Mouse (Mus musculus) CH12.LX (cell line): ENCODE measurements at regions not wholly inside any gene's neighbourhood (a gene's known extent, or its start where the extent isn't known, plus 50 kb on each side); places are given as distances from the start of the nearest gene placed in this dataset.

ENCODE experiments used
- DNase-seq: peaks from one replicate; pipeline ENCODE4 v3.0.0-alpha.2; 2013; ENCODE audit errors: extremely low read depth
- H3K27ac ChIP-seq: 2 replicates; pipeline ENCODE4 v1.5.1; 2012; ENCODE audit warnings: low read depth, mild to moderate bottlenecking, control low read depth, moderate library complexity; ENCODE audit not compliant: insufficient read depth
- H3K27me3 ChIP-seq: replicated peaks from 2 replicates; pipeline ENCODE3; 2012; ENCODE audit warnings: inconsistent platforms
- H3K36me3 ChIP-seq, 2 experiments: replicated peaks in 1 of 2; 2 replicates each; pipeline versions ENCODE3 to v1.6.1; 2012; ENCODE audit warnings: inconsistent platforms in 1 of 2, low read length in 1 of 2, mild to moderate bottlenecking in 1 of 2, mixed read lengths in 1 of 2, moderate library complexity in 1 of 2; ENCODE audit not compliant: control insufficient read depth in 1 of 2, insufficient read depth in 1 of 2
- H3K4me1 ChIP-seq, 2 experiments: 2 replicates each; pipeline ENCODE4 v1.6.1; 2012; ENCODE audit warnings: inconsistent platforms in 1 of 2, moderate library complexity in 1 of 2; ENCODE audit not compliant: insufficient read depth in 2 of 2, control insufficient read depth in 1 of 2
- H3K4me2 ChIP-seq: 2 replicates; pipeline ENCODE4 v1.6.1; 2012; ENCODE audit warnings: low read depth, mild to moderate bottlenecking, control low read depth; ENCODE audit not compliant: poor library complexity, insufficient read depth, severe bottlenecking
- H3K4me3 ChIP-seq, 3 experiments: fragments of 150-350 bp in 1 of 3; sonication (generic) in 1 of 3; replicated peaks in 1 of 3; 2 replicates each; pipeline versions ENCODE3 to v1.5.1; 2011 to 2012; ENCODE audit warnings: low read depth in 2 of 3, low read length in 2 of 3, mild to moderate bottlenecking in 2 of 3, moderate library complexity in 2 of 3, control low read depth in 1 of 3, improper control_type of control experiment in 1 of 3, inconsistent platforms in 1 of 3, mixed read lengths in 1 of 3; ENCODE audit not compliant: poor library complexity in 1 of 3
- H3K79me2 ChIP-seq: replicated peaks from 2 replicates; pipeline ENCODE4 v1.6.1; 2012; ENCODE audit warnings: mild to moderate bottlenecking, moderate library complexity; ENCODE audit not compliant: control insufficient read depth, poor library complexity, insufficient read depth, severe bottlenecking; ENCODE audit errors: extremely low read depth
- H3K9ac ChIP-seq: 2 replicates; pipeline ENCODE4 v1.6.1; 2012; ENCODE audit warnings: low read depth, mild to moderate bottlenecking, control low read depth, moderate library complexity; ENCODE audit not compliant: insufficient read depth
- H3K9me3 ChIP-seq: replicated peaks from 2 replicates; pipeline ENCODE3; 2012; ENCODE audit warnings: low read length, inconsistent platforms, mixed read lengths
- BHLHE40 ChIP-seq: IDR thresholded peaks from 2 replicates; pipeline ENCODE4 v1.6.1; 2011; ENCODE audit warnings: mild to moderate bottlenecking, low read depth, low read length, improper control_type of control experiment
- CHD1 ChIP-seq: IDR thresholded peaks from 2 replicates; pipeline ENCODE4 v1.6.1; 2012; ENCODE audit warnings: low read depth, low read length, improper control_type of control experiment, inconsistent platforms
- CHD2 ChIP-seq: IDR thresholded peaks from 2 replicates; pipeline ENCODE4 v1.6.1; 2011; ENCODE audit warnings: low read length, improper control_type of control experiment
- E2F4 ChIP-seq: IDR thresholded peaks from 2 replicates; pipeline ENCODE4 v1.6.1; 2011; ENCODE audit warnings: low read depth, low read length, improper control_type of control experiment; ENCODE audit not compliant: insufficient replicate concordance
- EP300 ChIP-seq: IDR thresholded peaks from 2 replicates; pipeline ENCODE4 v1.6.1; 2011; ENCODE audit warnings: low read length, improper control_type of control experiment
- ETS1 ChIP-seq: conservative IDR thresholded peaks from 2 replicates; pipeline ENCODE4 v1.6.1; 2012; ENCODE audit warnings: low read depth, mild to moderate bottlenecking, inconsistent platforms, low read length, improper control_type of control experiment, moderate library complexity
- GABPA ChIP-seq: IDR thresholded peaks from 2 replicates; pipeline ENCODE4 v1.6.1; 2012; ENCODE audit warnings: low read depth, low read length, improper control_type of control experiment, inconsistent platforms; ENCODE audit not compliant: insufficient replicate concordance
- IRF4 ChIP-seq: IDR thresholded peaks from 2 replicates; pipeline ENCODE4 v1.6.1; 2014; ENCODE audit warnings: low read depth, mild to moderate bottlenecking, inconsistent platforms, low read length, improper control_type of control experiment
- JUN ChIP-seq: IDR thresholded peaks from 2 replicates; pipeline ENCODE4 v1.6.1; 2011; ENCODE audit warnings: low read depth, mild to moderate bottlenecking, low read length, improper control_type of control experiment, moderate library complexity; ENCODE audit not compliant: insufficient read depth
- JUND ChIP-seq: conservative IDR thresholded peaks from 2 replicates; pipeline ENCODE4 v1.6.1; 2011; ENCODE audit warnings: low read depth, low read length, improper control_type of control experiment
- KAT2A ChIP-seq: IDR thresholded peaks from 2 replicates; pipeline ENCODE4 v1.6.1; 2012; ENCODE audit warnings: low read length, improper control_type of control experiment, inconsistent platforms; ENCODE audit not compliant: insufficient replicate concordance
- MAFK ChIP-seq: IDR thresholded peaks from 2 replicates; pipeline ENCODE4 v1.6.1; 2011; ENCODE audit warnings: low read length, improper control_type of control experiment; ENCODE audit not compliant: insufficient replicate concordance
- MEF2A ChIP-seq: IDR thresholded peaks from 2 replicates; pipeline ENCODE4 v1.6.1; 2014; ENCODE audit warnings: low read depth, mild to moderate bottlenecking, inconsistent platforms, low read length, improper control_type of control experiment, borderline replicate concordance
- MXI1 ChIP-seq: IDR thresholded peaks from 2 replicates; pipeline ENCODE4 v1.6.1; 2011; ENCODE audit warnings: mild to moderate bottlenecking, low read depth, low read length, improper control_type of control experiment
- MYC ChIP-seq: IDR thresholded peaks from 2 replicates; pipeline ENCODE4 v1.6.1; 2011; ENCODE audit warnings: low read depth, mild to moderate bottlenecking, improper control_type of control experiment, low read length
- NRF1 ChIP-seq: IDR thresholded peaks from 2 replicates; pipeline ENCODE4 v1.6.1; 2014; ENCODE audit warnings: low read depth, mild to moderate bottlenecking, inconsistent platforms, low read length, improper control_type of control experiment, moderate library complexity
- PAX5 ChIP-seq: IDR thresholded peaks from 2 replicates; pipeline ENCODE4 v1.6.1; 2012; ENCODE audit warnings: low read length, inconsistent platforms, mixed read lengths
- POLR2AphosphoS2 ChIP-seq: IDR thresholded peaks from 2 replicates; pipeline ENCODE4 v1.6.1; 2011; ENCODE audit warnings: low read depth, low read length, improper control_type of control experiment
- RAD21 ChIP-seq: IDR thresholded peaks from 2 replicates; pipeline ENCODE4 v1.6.1; 2011; ENCODE audit warnings: low read depth, mild to moderate bottlenecking, low read length, improper control_type of control experiment, moderate library complexity
- RCOR1 ChIP-seq: conservative IDR thresholded peaks from 2 replicates; pipeline ENCODE4 v1.6.1; 2012; ENCODE audit warnings: low read depth, mild to moderate bottlenecking, inconsistent platforms, low read length, improper control_type of control experiment
- TBP ChIP-seq: conservative IDR thresholded peaks from 2 replicates; pipeline ENCODE4 v1.6.1; 2011; ENCODE audit warnings: low read depth, low read length, improper control_type of control experiment
- TCF12 ChIP-seq: IDR thresholded peaks from 2 replicates; pipeline ENCODE4 v1.6.1; 2014; ENCODE audit warnings: low read depth, mild to moderate bottlenecking, inconsistent platforms, low read length, improper control_type of control experiment
- ZKSCAN1 ChIP-seq: IDR thresholded peaks from 2 replicates; pipeline ENCODE4 v1.6.1; 2012; ENCODE audit warnings: low read depth, inconsistent platforms, low read length, improper control_type of control experiment, borderline replicate concordance
- ZMIZ1 ChIP-seq: IDR thresholded peaks from 2 replicates; pipeline ENCODE4 v1.6.1; 2012; ENCODE audit warnings: low read depth, mild to moderate bottlenecking, inconsistent platforms, low read length, improper control_type of control experiment
- dilution Hi-C: fragments of 300-500 bp; cut with MboI; formaldehyde crosslinking; loops from 2 replicates; pipeline ENCODE4 v1.14.3; 2020; ENCODE audit warnings: low sequenced_read_pairs; ENCODE audit not compliant: extremely low pct_unique_long_range_greater_than_20kb, extremely low pct_ligation_motif_present
- in situ Hi-C: fragments of 300-500 bp; cut with MboI; formaldehyde crosslinking; loops from 3 replicates; pipeline ENCODE4 v1.14.3; 2019; ENCODE audit warnings: low sequenced_read_pairs, low pct_ligation_motif_present, low pct_unique_long_range_greater_than_20kb, mixed read lengths

DNA sequence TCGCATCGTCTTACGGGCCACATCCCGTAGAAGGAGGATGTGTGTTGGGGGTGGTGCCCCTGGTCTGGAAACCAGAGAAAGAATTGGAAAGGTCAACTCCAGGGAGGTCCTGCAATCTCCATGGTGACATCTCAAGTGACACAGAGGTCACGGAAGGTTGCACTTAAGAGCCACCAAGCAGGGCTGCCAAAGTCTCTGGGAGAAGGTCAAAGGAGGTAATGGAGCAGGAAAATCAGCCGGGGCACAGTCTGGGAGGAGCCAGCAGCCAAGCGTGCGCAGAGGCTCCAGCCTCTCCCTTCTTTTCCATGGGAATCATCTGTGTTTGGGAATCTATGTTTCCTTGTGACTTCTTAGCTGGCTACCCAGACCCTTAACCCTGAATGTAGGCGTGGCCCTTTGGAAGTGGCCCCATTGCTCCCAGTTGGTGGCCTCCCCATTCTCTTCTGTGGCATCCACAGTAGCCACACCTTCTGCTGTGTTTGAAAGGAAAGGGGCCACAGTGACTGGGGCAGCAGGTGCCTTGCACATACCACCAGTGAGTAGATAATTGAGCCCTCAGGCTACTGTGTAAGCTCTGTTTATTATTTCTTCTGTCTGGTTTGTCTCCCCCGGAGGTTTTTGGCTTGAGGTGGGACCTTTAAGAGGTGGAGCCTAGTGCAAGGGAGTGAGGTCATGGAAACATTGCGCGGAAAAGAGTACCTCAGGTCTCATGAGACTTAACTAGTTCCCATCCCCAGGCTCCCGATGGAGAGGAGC is 178.5 kb upstream of the Cops8 start:
- dilution Hi-C loops (no loop called here), in situ Hi-C loops (no loop called here)
- Histone ChIP-seq H3K4me1 (peaks cover 9 to 43% of the 10 kb centered on the region in 2 experiments), H3K27ac (no peak overlapping the region), H3K9me3 (peaks cover 6% of the 10 kb centered on the region), H3K27me3 (no peaks in the 10 kb centered on the region), H3K9ac (no peak overlapping the region), H3K36me3 (no peaks in the 10 kb centered on the region), H3K4me2 (no peak overlapping the region), H3K4me3 (no peak overlapping the region), H3K79me2 (no peaks in the 10 kb centered on the region)
- TF ChIP-seq EP300, result peak; percentile 53; the same call in 1 of the 2 replicates
- TF ChIP-seq ZMIZ1, result no peak
- peak; percentile 63 for TF ChIP-seq JUN
- no peak for TF ChIP-seq PAX5
- TF ChIP-seq KAT2A, result no peak
- TF ChIP-seq CHD1, result no peak
- TF ChIP-seq RCOR1, result no peak
- TF ChIP-seq JUND, result peak; percentile 58
- TF ChIP-seq E2F4, result no peak
- TF ChIP-seq GABPA, result no peak
- DNase-seq, result peak; percentile 64

DNA sequence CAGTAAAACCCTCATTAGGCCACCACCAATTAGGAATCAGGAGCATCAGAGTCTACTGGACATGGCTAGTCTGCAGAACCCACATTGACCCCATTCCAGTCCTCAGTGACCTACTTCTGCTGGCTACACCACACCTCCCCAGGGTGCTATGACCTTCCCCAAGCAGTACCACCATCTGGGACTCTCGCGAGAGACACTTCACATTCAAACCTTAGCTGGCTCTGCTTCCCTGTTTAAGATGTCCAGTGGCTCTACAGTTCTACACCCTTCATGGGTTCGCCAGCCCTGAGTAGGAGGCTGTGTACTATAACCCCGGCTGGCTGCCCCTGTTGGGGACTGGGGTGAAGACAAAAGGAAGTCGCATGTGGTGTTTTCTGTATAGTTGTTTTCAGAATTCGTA is 174.4 kb upstream of the Cops8 start:
- no peaks in the 10 kb centered on the region for H3K79me2 ChIP-seq
- in situ Hi-C loops, result no loop called here
- H3K36me3 ChIP-seq, result no peaks in the 10 kb centered on the region
- no peak overlapping the region for H3K27ac ChIP-seq
- H3K4me1 ChIP-seq, result peaks cover 6 to 34% of the 10 kb centered on the region in 2 experiments; a peak in 3 of 4 replicates
- DNase-seq, result peak; percentile 55
- no peak overlapping the region for H3K9ac ChIP-seq
- peaks cover 6% of the 10 kb centered on the region for H3K9me3 ChIP-seq
- no peaks in the 10 kb centered on the region for H3K27me3 ChIP-seq
- no peak overlapping the region for H3K4me3 ChIP-seq
- dilution Hi-C loops, result no loop called here
- H3K4me2 ChIP-seq, result peak overlapping the region; percentile 19; the same call in 1 of the 2 replicates
- no peak for TF ChIP-seq RAD21
- peak; percentile 94 for TF ChIP-seq CHD2
- no peak for TF ChIP-seq TBP
- no peak for TF ChIP-seq ZMIZ1

DNA sequence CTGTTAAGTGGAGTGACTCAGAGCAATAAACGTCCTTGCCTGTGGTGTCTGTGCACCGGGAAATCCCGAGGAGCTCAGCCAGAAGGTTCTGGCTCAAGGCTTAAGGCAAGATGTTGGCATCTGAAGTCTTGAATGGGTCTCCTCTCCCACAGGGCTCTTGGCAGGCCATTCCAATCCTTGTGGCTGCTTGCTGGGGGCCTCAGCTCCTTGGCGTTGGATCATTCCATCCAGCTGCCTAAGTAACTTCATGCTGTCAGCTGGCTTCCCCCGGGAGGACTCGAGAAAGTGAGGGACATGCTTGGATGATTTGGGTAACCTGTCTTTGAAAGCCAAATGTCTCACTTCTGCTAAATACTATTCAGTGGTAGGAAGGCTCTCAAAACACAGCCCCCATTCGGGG is 174.0 kb upstream of the Cops8 start:
- in situ Hi-C loops, result no loop called here
- peak; percentile 83 for DNase-seq
- dilution Hi-C loops, result no loop called here
- no peak for TF ChIP-seq NRF1
- TF ChIP-seq MXI1, result no peak
- TF ChIP-seq IRF4, result peak; percentile 62
- TF ChIP-seq POLR2AphosphoS2, result no peak
- 0 out of 2 replicates have a peak, but pooled peaks have one; percentile 43 for TF ChIP-seq MAFK
- peak; percentile 30; the same call in 1 of the 2 replicates for TF ChIP-seq BHLHE40
- peak; percentile 38; the same call in 1 of the 2 replicates for TF ChIP-seq ETS1
- peak; percentile 19; the same call in 1 of the 2 replicates for TF ChIP-seq MYC
- TF ChIP-seq EP300, result peak; percentile 72
- 0 out of 2 replicates have a peak, but pooled peaks have one; percentile 12 for TF ChIP-seq MEF2A
- TF ChIP-seq TCF12, result 0 out of 2 replicates have a peak, but pooled peaks have one; percentile 34
- TF ChIP-seq E2F4, result no peak
- no peak for TF ChIP-seq ZKSCAN1

More for the DNA sequence above, 174.0 kb upstream of the Cops8 start:
- Histone ChIP-seq H3K4me3 (no peak overlapping the region), H3K9me3 (peaks cover 6% of the 10 kb centered on the region), H3K36me3 (no peaks in the 10 kb centered on the region), H3K27me3 (no peaks in the 10 kb centered on the region), H3K4me2 (peak overlapping the region; percentile 19), H3K4me1 (peaks cover 6 to 32% of the 10 kb centered on the region in 2 experiments; a peak in 3 of 4 replicates), H3K79me2 (no peaks in the 10 kb centered on the region), H3K9ac (no peak overlapping the region), H3K27ac (no peak overlapping the region)
